Mouse (Mus musculus) embryonic facial prominence, embryonic 10.5 days (tissue): Measurements from ENCODE around the gene Lpin3. TPM values are rescaled to one million over a fixed set of nuclear protein-coding genes. Genes with fewer than 3 reads are reported as not detected.

ENCODE experiments used
- DNase-seq: peaks from one replicate; pipeline ENCODE4 v3.0.0-alpha.2; 2017; ENCODE audit warnings: low spot score
- H3K27ac ChIP-seq: fragments of 300-500 bp; sonication (generic); replicated peaks from 2 replicates; pipeline ENCODE4 v1.5.1; 2016; ENCODE audit warnings: mild to moderate bottlenecking
- H3K27me3 ChIP-seq: fragments of 300-500 bp; sonication (generic); replicated peaks from 2 replicates; pipeline ENCODE4 v1.6.1; 2016; ENCODE audit warnings: low read depth, mild to moderate bottlenecking; ENCODE audit not compliant: poor library complexity, severe bottlenecking
- H3K36me3 ChIP-seq: fragments of 300-500 bp; sonication (generic); replicated peaks from 2 replicates; pipeline ENCODE4 v1.6.1; 2016; ENCODE audit warnings: mild to moderate bottlenecking, moderate library complexity
- H3K4me1 ChIP-seq: fragments of 300-500 bp; sonication (generic); 2 replicates; pipeline ENCODE4 v1.6.1; 2016
- H3K4me3 ChIP-seq: fragments of 300-500 bp; sonication (generic); 2 replicates; pipeline ENCODE4 v1.5.1; 2016; ENCODE audit warnings: mild to moderate bottlenecking, moderate library complexity
- H3K9me3 ChIP-seq: fragments of 300-500 bp; sonication (generic); 2 replicates; pipeline ENCODE4 v1.6.1; 2016; ENCODE audit warnings: mild to moderate bottlenecking
- WGBS: fragments of 180-500 bp; shearing (Covaris S2); methylation state at CpG from one replicate; pipeline ENCODE4 v1.1.7; 2016; 5-methylcytosine and 5-hydroxymethylcytosine counted together
- polyA plus RNA-seq: library from polyadenylated mRNA; unstranded; fragments of >200 nt; fragmentation: Nextera tagmentation; extraction: Ambion mirVana; gene quantifications from 2 replicates; pipeline ENCODE4 v1.2.1, GENCODE M21; 2016

The Lpin3 gene
- polyA plus RNA-seq, 1 experiment from 2014 or later = 2.0 TPM

- no peaks in the 10 kb centered on the region; the same call in 1 of the 2 replicates for H3K9me3 ChIP-seq
- no peaks in the 10 kb centered on the region for H3K27me3 ChIP-seq
- peak overlapping the region; percentile 92 for H3K27ac ChIP-seq
- under 1% methylated on average over 47 of the region's 47 CpGs for WGBS
- no peaks in the 10 kb centered on the region for H3K36me3 ChIP-seq
- peak overlapping the region; percentile 95 for H3K4me3 ChIP-seq
- H3K4me1 ChIP-seq = peaks cover 14% of the 10 kb centered on the region
- peak; percentile 78 for DNase-seq
Observed at GRCm38 (mm10) chr2:160872395-160872794, 8.1 kb upstream of the Lpin3 start.

GRCm38 (mm10) chr2:160872890-160873382 is 7.5 kb upstream of the Lpin3 start, which contains the start of gene Zhx3:
Gene Zhx3, minus strand, starts transcription at chr2:160872998.
- Histone ChIP-seq H3K27me3 (no peaks in the 10 kb centered on the region), H3K9me3 (no peaks in the 10 kb centered on the region; the same call in 1 of the 2 replicates), H3K4me3 (peak within 1 kb of the TSS; percentile 95), H3K36me3 (no peaks in the 10 kb centered on the region), H3K4me1 (peaks cover 14% of the 10 kb centered on the region), H3K27ac (peak within 1 kb of the TSS; percentile 92)
- 1% methylated on average over 47 of the region's 48 CpGs for WGBS
- peak; percentile 99 for DNase-seq

GRCm38 (mm10) chr2:160874231-160874877 is 6.1 kb upstream of the Lpin3 start:
- peaks cover 14% of the 10 kb centered on the region for H3K4me1 ChIP-seq
- no peak for DNase-seq
- no peaks in the 10 kb centered on the region for H3K36me3 ChIP-seq
- no peak overlapping the region for H3K4me3 ChIP-seq
- no peaks in the 10 kb centered on the region; the same call in 1 of the 2 replicates for H3K9me3 ChIP-seq
- 84% methylated on average over 5 of the region's 5 CpGs for WGBS
- H3K27me3 ChIP-seq = no peaks in the 10 kb centered on the region
- no peak overlapping the region for H3K27ac ChIP-seq

- no peak overlapping the region for H3K27ac ChIP-seq
- 80% methylated on average over 4 of the region's 4 CpGs for WGBS
- H3K27me3 ChIP-seq = no peaks in the 10 kb centered on the region
- DNase-seq = no peak
- no peak overlapping the region for H3K4me3 ChIP-seq
- no peaks in the 10 kb centered on the region; the same call in 1 of the 2 replicates for H3K9me3 ChIP-seq
- no peaks in the 10 kb centered on the region for H3K36me3 ChIP-seq
- H3K4me1 ChIP-seq = peaks cover 14% of the 10 kb centered on the region
Observed at GRCm38 (mm10) chr2:160876115-160876514, 4.4 kb upstream of the Lpin3 start.

- H3K27me3 ChIP-seq = no peaks in the 10 kb centered on the region
- no peak overlapping the region for H3K27ac ChIP-seq
- no peaks in the 10 kb centered on the region for H3K9me3 ChIP-seq
- 52% methylated on average over 6 of the region's 6 CpGs for WGBS
- no peak overlapping the region for H3K4me3 ChIP-seq
- no peaks in the 10 kb centered on the region for H3K4me1 ChIP-seq
- H3K36me3 ChIP-seq = no peaks in the 10 kb centered on the region
- no peak for DNase-seq
Observed at GRCm38 (mm10) chr2:160881462-160882101, 1.1 kb downstream of the Lpin3 start.

- Histone ChIP-seq H3K4me1 (peaks cover under 1% of the 10 kb centered on the region), H3K27me3 (no peaks in the 10 kb centered on the region), H3K9me3 (no peaks in the 10 kb centered on the region), H3K36me3 (no peaks in the 10 kb centered on the region), H3K4me3 (no peak overlapping the region), H3K27ac (no peak overlapping the region)
- DNase-seq = no peak
- 75% methylated on average over 5 of the region's 5 CpGs for WGBS
Observed at GRCm38 (mm10) chr2:160882436-160882835, 2.0 kb downstream of the Lpin3 start.

- H3K4me1 ChIP-seq = peaks cover 14% of the 10 kb centered on the region
- 81% methylated on average over 4 of the region's 4 CpGs for WGBS
- DNase-seq = no peak
- H3K9me3 ChIP-seq = no peaks in the 10 kb centered on the region
- H3K27ac ChIP-seq = no peak overlapping the region
- no peak overlapping the region for H3K4me3 ChIP-seq
- peaks cover 14% of the 10 kb centered on the region for H3K27me3 ChIP-seq
- no peaks in the 10 kb centered on the region for H3K36me3 ChIP-seq
Observed at GRCm38 (mm10) chr2:160883912-160884311, 3.4 kb downstream of the Lpin3 start.

- H3K27me3 ChIP-seq = peaks cover 23% of the 10 kb centered on the region
- no peak overlapping the region for H3K4me3 ChIP-seq
- no peaks in the 10 kb centered on the region for H3K36me3 ChIP-seq
- H3K27ac ChIP-seq = no peak overlapping the region
- H3K9me3 ChIP-seq = no peaks in the 10 kb centered on the region
- peaks cover 14% of the 10 kb centered on the region for H3K4me1 ChIP-seq
- DNase-seq = peak; percentile 72
- WGBS = 20% methylated on average over 2 of the region's 2 CpGs
Observed at GRCm38 (mm10) chr2:160884830-160885229, 4.4 kb downstream of the Lpin3 start.

- Histone ChIP-seq H3K4me1 (peaks cover 14% of the 10 kb centered on the region), H3K36me3 (no peaks in the 10 kb centered on the region), H3K27me3 (peaks cover 27% of the 10 kb centered on the region), H3K9me3 (no peaks in the 10 kb centered on the region), H3K27ac (no peak overlapping the region), H3K4me3 (no peak overlapping the region)
- WGBS = 68% methylated on average over 3 of the region's 3 CpGs
- no peak for DNase-seq
Observed at GRCm38 (mm10) chr2:160886221-160886620, 5.8 kb downstream of the Lpin3 start.

GRCm38 (mm10) chr2:160887284-160887683 is 6.8 kb downstream of the Lpin3 start:
- H3K4me1 ChIP-seq = peaks cover 14% of the 10 kb centered on the region
- DNase-seq = peak; percentile 85
- WGBS = 3% methylated on average over 11 of the region's 11 CpGs
- H3K27ac ChIP-seq = no peak overlapping the region
- H3K27me3 ChIP-seq = peaks cover 27% of the 10 kb centered on the region
- no peaks in the 10 kb centered on the region for H3K9me3 ChIP-seq
- H3K4me3 ChIP-seq = peak overlapping the region; percentile 61
- no peaks in the 10 kb centered on the region for H3K36me3 ChIP-seq

- H3K9me3 ChIP-seq = no peaks in the 10 kb centered on the region
- H3K4me3 ChIP-seq = peak overlapping the region; percentile 61
- peaks cover 14% of the 10 kb centered on the region for H3K4me1 ChIP-seq
- under 1% methylated on average over 26 of the region's 26 CpGs for WGBS
- no peak overlapping the region for H3K27ac ChIP-seq
- H3K36me3 ChIP-seq = no peaks in the 10 kb centered on the region
- peaks cover 27% of the 10 kb centered on the region for H3K27me3 ChIP-seq
- peak; percentile 65 for DNase-seq
Observed at GRCm38 (mm10) chr2:160887859-160888258, 7.4 kb downstream of the Lpin3 start.

- DNase-seq = no peak
- Histone ChIP-seq H3K27ac (no peak overlapping the region), H3K9me3 (no peaks in the 10 kb centered on the region), H3K27me3 (peaks cover 27% of the 10 kb centered on the region), H3K4me1 (peaks cover 14% of the 10 kb centered on the region), H3K4me3 (no peak overlapping the region), H3K36me3 (no peaks in the 10 kb centered on the region)
- 87% methylated on average over 5 of the region's 5 CpGs for WGBS
Observed at GRCm38 (mm10) chr2:160891045-160891444, 10.6 kb downstream of the Lpin3 start.

- H3K4me3 ChIP-seq = no peak overlapping the region
- 85% methylated on average over 9 of the region's 9 CpGs for WGBS
- peaks cover 14% of the 10 kb centered on the region for H3K4me1 ChIP-seq
- H3K27ac ChIP-seq = no peak overlapping the region
- H3K9me3 ChIP-seq = no peaks in the 10 kb centered on the region
- H3K27me3 ChIP-seq = peaks cover 27% of the 10 kb centered on the region
- H3K36me3 ChIP-seq = no peaks in the 10 kb centered on the region
- DNase-seq = no peak
Observed at GRCm38 (mm10) chr2:160891697-160892096, 11.2 kb downstream of the Lpin3 start.
